Mouse (Mus musculus): Measurements from ENCODE around the gene Rnf213. TPM values are rescaled to one million over a fixed set of nuclear protein-coding genes. Genes with fewer than 3 reads are reported as not detected.

Rnf213 gene
- total and polyA plus RNA-seq, 2 experiments from 2014 or later: 4.5 to 36.7 TPM

DNA sequence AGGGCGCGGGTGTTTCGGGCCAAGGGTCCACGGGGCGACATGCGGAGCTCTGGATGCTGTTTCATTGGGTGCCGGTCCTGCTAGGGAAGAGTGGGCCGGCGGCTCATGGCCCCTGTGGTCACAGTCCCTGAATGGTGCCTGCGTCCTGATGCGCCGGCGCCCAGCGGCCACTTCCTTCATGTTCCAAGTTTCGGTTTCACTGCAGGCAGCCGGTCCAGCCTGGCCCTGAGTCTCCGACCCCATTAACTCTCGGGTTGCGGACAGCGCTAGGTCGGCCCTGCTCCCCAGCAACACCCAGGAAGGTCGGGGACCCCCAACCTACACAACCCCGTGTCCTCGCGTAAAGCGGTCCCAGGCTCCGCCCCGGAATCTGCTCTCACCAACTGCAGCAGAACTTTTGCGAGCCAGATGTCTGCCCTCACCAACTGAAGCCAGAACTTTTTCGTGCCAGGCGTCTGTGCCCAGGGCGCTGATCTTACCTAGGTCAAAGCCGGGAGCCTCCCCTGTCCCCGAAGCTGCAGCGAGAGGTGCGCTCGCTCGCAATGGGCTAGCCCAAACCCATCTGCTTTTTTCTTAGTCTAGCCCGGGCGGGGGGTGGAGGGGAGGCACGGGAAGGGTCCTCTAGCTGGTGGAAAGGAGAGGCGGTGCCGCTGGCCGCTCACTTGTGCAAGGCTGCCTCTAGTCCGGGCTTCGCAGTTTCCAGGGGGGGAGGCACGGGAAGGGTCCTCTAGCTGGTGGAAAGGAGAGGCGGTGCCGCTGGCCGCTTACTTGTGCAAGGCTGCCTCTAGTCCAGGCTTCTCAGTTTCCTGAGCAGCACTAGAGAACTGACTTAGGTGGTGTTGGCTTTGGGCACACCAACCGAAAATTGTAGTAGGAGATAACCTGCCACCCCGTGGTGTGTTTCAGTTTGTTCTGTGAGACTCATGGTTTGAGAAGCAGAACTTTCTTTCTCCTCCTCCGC, 2.3 kb upstream of the Rnf213 start:
- peak overlapping the region; percentile 93 for H3K27ac ChIP-seq (ENCODE audit: low read depth)

DNA sequence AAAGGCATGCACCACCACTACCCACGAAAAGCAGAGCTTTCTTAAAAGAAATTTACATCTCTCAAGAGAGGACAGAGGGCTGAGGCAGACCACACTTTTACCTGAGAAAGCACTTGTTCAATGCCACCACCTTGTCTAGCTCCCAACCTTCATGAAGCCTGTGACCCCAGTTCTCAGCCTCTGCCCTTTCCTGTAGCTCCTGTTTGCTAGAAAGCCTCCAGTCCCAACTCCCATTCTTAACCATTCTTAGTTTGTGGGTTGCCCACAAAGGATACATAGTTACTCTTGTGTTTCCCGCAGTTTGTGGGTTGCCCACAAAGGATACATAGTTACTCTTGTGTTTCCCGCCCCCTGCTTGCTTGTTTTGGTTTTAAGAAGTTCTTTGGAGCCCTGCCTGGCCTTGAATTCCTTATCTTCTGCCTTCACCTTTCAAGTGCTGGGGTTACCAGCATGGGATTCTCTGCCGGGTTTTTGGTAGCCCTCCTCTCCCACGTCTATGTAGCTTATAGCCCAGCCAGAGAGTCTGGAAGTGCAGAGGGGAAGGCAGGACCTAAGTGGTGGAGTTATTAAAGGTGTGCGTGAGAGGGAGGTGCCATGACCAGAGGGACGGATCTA, 1.4 kb upstream of the Rnf213 start:
- 43% methylated on average over 7 of the region's 7 CpGs for WGBS
- ATAC-seq (ENCODE audit: insufficient read depth, low read depth): no peak
- peak overlapping the region; percentile 93 for H3K27ac ChIP-seq (ENCODE audit: low read depth)
- no peak for DNase-seq (ENCODE audit: low spot score)
- no peaks in the 10 kb centered on the region for H3K9me3 ChIP-seq (replicated peaks; ENCODE audit: control insufficient read depth, low read length)
- no peaks in the 10 kb centered on the region for H3K27me3 ChIP-seq (ENCODE audit: control insufficient read depth, insufficient read depth, low read length)
- H3K4me2 ChIP-seq (ENCODE audit: low read depth, low read length): peak overlapping the region; percentile 77
- TF ChIP-seq CTCF (IDR thresholded peaks at IDR 0.05; ENCODE audit: low read depth) (no peak), EP300 (IDR thresholded peaks at IDR 0.05; ENCODE audit: low read depth) (no peak)
- peaks cover 7% of the 10 kb centered on the region for H3K36me3 ChIP-seq (replicated peaks; ENCODE audit: control insufficient read depth, insufficient read depth, low read length)
- peaks cover 42% of the 10 kb centered on the region for H3K4me1 ChIP-seq (ENCODE audit: control insufficient read depth, insufficient read depth)
- H3K4me3 ChIP-seq (ENCODE audit: low read depth, low read length): peak overlapping the region; percentile 59
- H3K9ac ChIP-seq (replicated peaks; ENCODE audit: low read depth, low read length): 0 out of 2 replicates have a peak overlapping the region, but pooled peaks have one; percentile 73

More for the DNA sequence above, 2.3 kb upstream of the Rnf213 start:
- Histone ChIP-seq H3K9ac (replicated peaks; ENCODE audit: low read depth, low read length) (peak overlapping the region; percentile 73), H3K27me3 (ENCODE audit: control insufficient read depth, insufficient read depth, low read length) (no peaks in the 10 kb centered on the region), H3K4me2 (ENCODE audit: low read depth, low read length) (peak overlapping the region; percentile 77), H3K4me1 (ENCODE audit: control insufficient read depth, insufficient read depth) (peaks cover 42% of the 10 kb centered on the region), H3K36me3 (replicated peaks; ENCODE audit: control insufficient read depth, insufficient read depth, low read length) (no peaks in the 10 kb centered on the region), H3K4me3 (ENCODE audit: low read depth, low read length) (peak overlapping the region; percentile 59), H3K9me3 (replicated peaks; ENCODE audit: control insufficient read depth, low read length) (no peaks in the 10 kb centered on the region)
- WGBS: 2% methylated on average over 52 of the region's 53 CpGs
- DNase-seq (ENCODE audit: low spot score): peak; percentile 71
- ATAC-seq (ENCODE audit: insufficient read depth, low read depth): peak; percentile 51
- no peak for TF ChIP-seq CTCF (IDR thresholded peaks at IDR 0.05; ENCODE audit: low read depth)
- no peak for TF ChIP-seq EP300 (IDR thresholded peaks at IDR 0.05; ENCODE audit: low read depth)

DNA sequence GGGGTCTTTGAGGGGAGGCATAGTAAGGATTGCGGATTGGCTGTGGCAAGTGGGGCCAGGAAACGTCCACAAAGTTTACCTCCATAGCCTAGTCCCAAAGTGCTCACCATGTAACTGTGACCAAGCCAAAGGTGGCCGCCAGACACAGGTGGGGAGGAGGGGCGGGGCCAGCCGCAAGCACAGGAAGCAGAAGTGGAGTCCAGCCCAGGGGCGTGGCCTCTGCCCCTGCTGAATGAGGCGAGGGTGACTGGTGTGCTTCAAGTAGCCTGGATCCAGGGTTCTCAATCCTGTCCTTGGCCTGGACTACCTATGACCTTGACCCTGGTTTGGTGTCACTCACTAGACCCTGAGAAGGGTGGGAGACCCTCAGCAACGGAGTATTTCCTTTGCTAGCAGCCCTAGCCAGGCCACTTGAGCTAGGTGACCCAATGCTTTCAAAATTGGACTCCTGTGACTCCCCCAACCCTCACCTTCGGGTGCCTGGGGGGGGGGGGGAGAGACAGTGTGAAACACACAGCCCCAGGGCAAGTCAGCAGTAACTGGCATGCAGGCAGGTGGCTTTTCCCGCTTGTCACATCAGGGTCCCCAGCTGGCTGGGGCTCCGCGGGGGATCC, 792 bp upstream of the Rnf213 start:
- WGBS: 11% methylated on average over 12 of the region's 12 CpGs
- Histone ChIP-seq H3K27ac (ENCODE audit: low read depth) (peak overlapping the region; percentile 93), H3K36me3 (replicated peaks; ENCODE audit: control insufficient read depth, insufficient read depth, low read length) (peaks cover 12% of the 10 kb centered on the region), H3K9ac (replicated peaks; ENCODE audit: low read depth, low read length) (no peak overlapping the region), H3K27me3 (ENCODE audit: control insufficient read depth, insufficient read depth, low read length) (no peaks in the 10 kb centered on the region), H3K4me3 (ENCODE audit: low read depth, low read length) (peak overlapping the region; percentile 58), H3K9me3 (replicated peaks; ENCODE audit: control insufficient read depth, low read length) (no peaks in the 10 kb centered on the region), H3K4me1 (ENCODE audit: control insufficient read depth, insufficient read depth) (peaks cover 42% of the 10 kb centered on the region), H3K4me2 (ENCODE audit: low read depth, low read length) (peak overlapping the region; percentile 77)
- DNase-seq (ENCODE audit: low spot score) (peak; percentile 50), ATAC-seq (ENCODE audit: insufficient read depth, low read depth) (peak; percentile 21; the same call in 1 of the 2 replicates)
- TF ChIP-seq EP300 (IDR thresholded peaks at IDR 0.05; ENCODE audit: low read depth) (no peak), CTCF (IDR thresholded peaks at IDR 0.05; ENCODE audit: low read depth) (no peak)

DNA sequence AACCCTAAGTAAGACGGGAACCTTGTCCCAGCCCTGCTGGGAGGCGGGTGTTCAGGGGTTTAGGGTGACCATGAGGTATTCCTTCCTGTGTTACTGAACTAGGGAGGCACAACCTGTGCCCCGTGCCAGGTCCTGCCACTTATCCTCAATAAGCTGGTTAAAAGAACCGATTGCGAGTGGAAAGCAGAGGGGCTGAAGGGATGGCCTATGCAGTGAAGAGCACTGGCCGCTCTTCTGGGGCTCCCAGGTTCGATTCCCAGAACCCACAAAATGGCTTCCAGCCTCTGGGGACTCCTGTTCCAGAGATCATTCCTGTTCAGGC, 544 bp downstream of the Rnf213 start:
- no peak for ATAC-seq (ENCODE audit: insufficient read depth, low read depth)
- TF ChIP-seq CTCF (IDR thresholded peaks at IDR 0.05; ENCODE audit: low read depth) (no peak), EP300 (IDR thresholded peaks at IDR 0.05; ENCODE audit: low read depth) (no peak)
- Histone ChIP-seq H3K4me3 (ENCODE audit: low read depth, low read length) (peak overlapping the region; percentile 58), H3K36me3 (replicated peaks; ENCODE audit: control insufficient read depth, insufficient read depth, low read length) (peaks cover 12% of the 10 kb centered on the region), H3K9me3 (replicated peaks; ENCODE audit: control insufficient read depth, low read length) (no peaks in the 10 kb centered on the region), H3K27me3 (ENCODE audit: control insufficient read depth, insufficient read depth, low read length) (no peaks in the 10 kb centered on the region), H3K4me2 (ENCODE audit: low read depth, low read length) (peak overlapping the region; percentile 77), H3K27ac (ENCODE audit: low read depth) (peak overlapping the region; percentile 93), H3K4me1 (ENCODE audit: control insufficient read depth, insufficient read depth) (peaks cover 33% of the 10 kb centered on the region), H3K9ac (replicated peaks; ENCODE audit: low read depth, low read length) (peak overlapping the region; percentile 59)
- no peak for DNase-seq (ENCODE audit: low spot score)
- 21% methylated on average over 7 of the region's 7 CpGs for WGBS

DNA sequence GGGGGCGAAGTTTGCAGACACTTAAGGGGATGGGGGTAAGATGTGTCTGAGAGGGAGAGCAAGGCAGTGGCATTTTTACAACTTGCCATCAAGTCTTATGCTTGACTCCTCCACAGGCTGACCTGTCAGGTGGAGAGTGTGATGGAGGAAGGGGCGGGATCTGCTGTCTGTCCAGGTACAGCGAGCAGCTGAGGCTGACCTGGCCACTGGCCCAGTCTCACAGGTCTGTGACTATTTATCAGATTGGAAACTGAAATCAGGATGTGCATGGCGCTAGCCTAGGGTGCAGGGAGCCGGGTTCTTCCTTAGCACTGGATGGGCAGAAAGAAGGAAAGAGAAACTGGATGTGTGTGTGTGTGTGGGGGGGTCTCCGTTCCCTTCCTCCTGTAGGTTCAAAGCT, 1.3 kb downstream of the Rnf213 start:
- Histone ChIP-seq H3K36me3 (replicated peaks; ENCODE audit: control insufficient read depth, insufficient read depth, low read length) (peaks cover 12% of the 10 kb centered on the region), H3K9me3 (replicated peaks; ENCODE audit: control insufficient read depth, low read length) (no peaks in the 10 kb centered on the region), H3K4me3 (ENCODE audit: low read depth, low read length) (peak overlapping the region; percentile 58), H3K27me3 (ENCODE audit: control insufficient read depth, insufficient read depth, low read length) (no peaks in the 10 kb centered on the region), H3K4me1 (ENCODE audit: control insufficient read depth, insufficient read depth) (peaks cover 32% of the 10 kb centered on the region), H3K4me2 (ENCODE audit: low read depth, low read length) (peak overlapping the region; percentile 77), H3K27ac (ENCODE audit: low read depth) (no peak overlapping the region), H3K9ac (replicated peaks; ENCODE audit: low read depth, low read length) (peak overlapping the region; percentile 59; the same call in 1 of the 2 replicates)
- DNase-seq (ENCODE audit: low spot score) (no peak), ATAC-seq (ENCODE audit: insufficient read depth, low read depth) (no peak)
- TF ChIP-seq EP300 (IDR thresholded peaks at IDR 0.05; ENCODE audit: low read depth): no peak
- no peak for TF ChIP-seq CTCF (IDR thresholded peaks at IDR 0.05; ENCODE audit: low read depth)
- 66% methylated on average over 6 of the region's 6 CpGs for WGBS
